In genomic region chr14:17402751-17403479, GRCm38 (mm10) we compare ENCODE assay signal across 9 mouse cellular contexts.
DNase-seq lines count a peak whose midpoint lies in the region; ATAC-seq and TF ChIP-seq lines count a peak whose summit lies in the region.
"Had no signal": no experiment of that assay in that cellular context is flagged by ENCODE, and none has a peak within 500 bp of the region (broad histone marks: within the 10 kb centered on the region; RNA-seq: fewer than 3 reads in every experiment).

No protein-coding gene starts in this region.

- no peak overlapping the region for H3K27ac ChIP-seq in ES-E14 (ENCODE audit: insufficient read depth, low read depth, low read length, poor library complexity, severe bottlenecking)
- H3K27ac ChIP-seq in heart, embryonic 12.5 days (ENCODE audit: poor library complexity, severe bottlenecking), result no peak overlapping the region
- H3K27ac ChIP-seq in lung, embryonic 16.5 days (ENCODE audit: low read length), result no peak overlapping the region
- H3K27ac ChIP-seq: heart, embryonic 15.5 days had no signal

- in situ Hi-C loops in ES-E14 (cut with MboI; ENCODE audit: low sequenced_read_pairs in 2 of 2, unreplicated experiment in 2 of 2), result loop anchor here (25.0 kb wide), 1 partner anchor 759 kb away; no protein-coding TSS in a partner anchor

- peak; percentile 67; the same call in 1 of the 2 replicates for ATAC-seq in heart, embryonic 12.5 days (ENCODE audit: insufficient number of reproducible peaks, low FRiP score)
- peak; percentile 65 for ATAC-seq in lung, embryonic 16.5 days (ENCODE audit: low read depth)

- H3K36me3 ChIP-seq in ES-E14 (ENCODE audit: control insufficient read depth, insufficient read depth, low read length, poor library complexity, severe bottlenecking), result no peaks in the 10 kb centered on the region
- H3K36me3 ChIP-seq in heart, embryonic 12.5 days, result no peaks in the 10 kb centered on the region
- H3K36me3 ChIP-seq in lung, embryonic 16.5 days (ENCODE audit: control insufficient read depth, insufficient read depth, low read length), result no peaks in the 10 kb centered on the region
- H3K36me3 ChIP-seq: heart, embryonic 15.5 days had no signal

- H3K4me3 ChIP-seq in ES-E14 (ENCODE audit: insufficient read depth in 1 of 2, low read depth in 1 of 2, low read length in 2 of 2, poor library complexity in 1 of 2, severe bottlenecking in 1 of 2), result no peak overlapping the region
- H3K4me3 ChIP-seq in heart, embryonic 12.5 days, result no peak overlapping the region
- no peak overlapping the region for H3K4me3 ChIP-seq in lung, embryonic 16.5 days (ENCODE audit: low read length)
- H3K4me3 ChIP-seq: heart, embryonic 15.5 days had no signal

- H3K4me1 ChIP-seq in ES-E14 (ENCODE audit: control insufficient read depth in 2 of 2, insufficient read depth in 2 of 2, low read length in 2 of 2, poor library complexity in 1 of 2), result peaks cover 0 to 2% of the 10 kb centered on the region in 2 experiments; a peak in 1 of 4 replicates
- no peaks in the 10 kb centered on the region for H3K4me1 ChIP-seq in heart, embryonic 12.5 days (replicated peaks)
- peaks cover 2% of the 10 kb centered on the region for H3K4me1 ChIP-seq in lung, embryonic 16.5 days (replicated peaks; ENCODE audit: control insufficient read depth, insufficient read depth, low read length)

- H3K4me2 ChIP-seq in heart, embryonic 12.5 days, result no peak overlapping the region
- no peak overlapping the region for H3K4me2 ChIP-seq in lung, embryonic 16.5 days (ENCODE audit: low read depth, low read length)
- H3K4me2 ChIP-seq: heart, embryonic 15.5 days had no signal

- no peaks in the 10 kb centered on the region for H3K27me3 ChIP-seq in heart, embryonic 12.5 days (replicated peaks)
- no peaks in the 10 kb centered on the region for H3K27me3 ChIP-seq in lung, embryonic 16.5 days (ENCODE audit: control insufficient read depth, insufficient read depth, low read depth, low read length)
- H3K27me3 ChIP-seq: heart, embryonic 15.5 days had no signal

- H3K9me3 ChIP-seq in ES-E14 (ENCODE audit: control insufficient read depth, insufficient read depth, low read depth, low read length), result no peaks in the 10 kb centered on the region
- H3K9me3 ChIP-seq in heart, embryonic 12.5 days (replicated peaks), result no peaks in the 10 kb centered on the region
- H3K9me3 ChIP-seq in lung, embryonic 16.5 days (ENCODE audit: control insufficient read depth, low read length), result no peaks in the 10 kb centered on the region
- H3K9me3 ChIP-seq: heart, embryonic 15.5 days had no signal

- WGBS in heart, embryonic 12.5 days, result 38% methylated on average over 7 of the region's 7 CpGs
- 40% methylated on average over 7 of the region's 7 CpGs for WGBS in lung, embryonic 16.5 days

- DNase-seq in adrenal gland, adult (ENCODE audit: inconsistent age in 2 of 2, low spot score in 1 of 2), result peak; percentile 16 to 71
- no peak for DNase-seq in adrenal gland, adult 8-10 months
- peak; percentile 51 for DNase-seq in ES-E14 (ENCODE audit: low read depth, low spot score)
- DNase-seq in cerebellum, postnatal 25 days, result peak; percentile 24 to 60
- DNase-seq in kidney, postnatal 25 days, result peak; percentile 38 to 57
- DNase-seq in retina, embryonic 14.5 days (ENCODE audit: low spot score), result peak; percentile 89

- H3K9ac ChIP-seq in ES-E14 (ENCODE audit: insufficient read depth, low read depth, low read length, poor library complexity, severe bottlenecking), result no peak overlapping the region
- H3K9ac ChIP-seq in heart, embryonic 12.5 days, result no peak overlapping the region
- H3K9ac ChIP-seq in lung, embryonic 16.5 days (ENCODE audit: low read length), result no peak overlapping the region
- H3K9ac ChIP-seq: heart, embryonic 15.5 days had no signal

TF ChIP-seq in ES-E14, 5 proteins besides CTCF, POLR2A, EP300 and RAD21:
- TF ChIP-seq CHD2 (IDR thresholded peaks at IDR 0.05; ENCODE audit: low read depth, low read length), result no peak
- TF ChIP-seq MAFK (IDR thresholded peaks at IDR 0.05; ENCODE audit: insufficient read depth, low read depth, low read length), result no peak
- TF ChIP-seq ZNF384 (IDR thresholded peaks at IDR 0.05; ENCODE audit: low read depth, low read length), result no peak
- TF ChIP-seq ZC3H11A (IDR thresholded peaks at IDR 0.05; ENCODE audit: borderline replicate concordance, low read depth, low read length), result peak; percentile 89
- no peak for TF ChIP-seq HCFC1 (IDR thresholded peaks at IDR 0.05; ENCODE audit: borderline replicate concordance, insufficient read depth, low read length)
